Mouse (Mus musculus) liver, adult 2 months (tissue): ENCODE measurements around the gene Tsen2. TPM values are rescaled to one million over a fixed set of nuclear protein-coding genes. Genes with fewer than 3 reads are reported as not detected.
A peak's percentile ranks its signal among the peaks of the same experiment; 100 is the strongest.

Experiments used
- DNase-seq: peaks from one replicate; pipeline ENCODE4 v3.0.0-alpha.2; 2011; ENCODE audit warnings: low read depth, low spot score; ENCODE audit errors: extremely low read depth
- H3K27ac ChIP-seq: fragments of 200-500 bp; replicated peaks from 2 replicates; pipeline ENCODE4 v1.5.1; 2012; ENCODE audit warnings: low read depth, mild to moderate bottlenecking, control low read depth, inconsistent platforms, low read length; ENCODE audit not compliant: insufficient read depth
- H3K27me3 ChIP-seq: fragments of 200-500 bp; 2 replicates; pipeline ENCODE4 v1.6.1; 2012; ENCODE audit warnings: mild to moderate bottlenecking, moderate library complexity, low read length, inconsistent platforms; ENCODE audit not compliant: control insufficient read depth, insufficient read depth
- H3K36me3 ChIP-seq: fragments of 200-500 bp; 2 replicates; pipeline ENCODE4 v1.6.1; 2012; ENCODE audit warnings: low read length, inconsistent platforms; ENCODE audit not compliant: control insufficient read depth, insufficient read depth
- H3K4me1 ChIP-seq: fragments of 200-500 bp; 2 replicates; pipeline ENCODE4 v1.6.1; 2011; ENCODE audit warnings: low read length; ENCODE audit not compliant: control insufficient read depth, insufficient read depth
- H3K4me3 ChIP-seq: fragments of 200-500 bp; 2 replicates; pipeline ENCODE4 v1.5.1; 2011; ENCODE audit warnings: low read depth, mild to moderate bottlenecking, control low read depth, low read length, moderate library complexity; ENCODE audit not compliant: insufficient read depth
- H3K79me2 ChIP-seq: fragments of 200-500 bp; 2 replicates; pipeline ENCODE4 v1.6.1; 2012; ENCODE audit warnings: inconsistent platforms, mild to moderate bottlenecking, low read length, moderate library complexity; ENCODE audit not compliant: control insufficient read depth, insufficient read depth
- H3K9ac ChIP-seq: fragments of 200-500 bp; 2 replicates; pipeline ENCODE4 v1.6.1; 2012; ENCODE audit warnings: low read depth, mild to moderate bottlenecking, control low read depth, inconsistent platforms, low read length
- CTCF ChIP-seq: fragments of 200-500 bp; IDR thresholded peaks from 2 replicates; pipeline ENCODE4 v1.5.1; 2011; ENCODE audit warnings: low read depth, low read length, control low read depth
- POLR2A ChIP-seq: fragments of 200-500 bp; IDR thresholded peaks from 2 replicates; pipeline ENCODE4 v1.6.1; 2011; ENCODE audit warnings: low read length, control low read depth; ENCODE audit not compliant: insufficient read depth; ENCODE audit errors: extremely low read depth
- WGBS: fragments of 180-500 bp; shearing (Covaris S2); methylation state at CpG from one replicate; pipeline ENCODE4 v1.1.7; 2018; 5-methylcytosine and 5-hydroxymethylcytosine counted together
- polyA plus RNA-seq: library from polyadenylated mRNA; depleted of rRNA; stranded (reverse); fragments of >200 nt; gene quantifications from 2 replicates; pipeline ENCODE4 v1.2.3, GENCODE M21; 2012
- total RNA-seq: library from RNA; depleted of rRNA; stranded (reverse); fragments of >200 nt; gene quantifications from 2 replicates; pipeline ENCODE4 v1.2.3, GENCODE M21; 2014

The Tsen2 gene
- total and polyA plus RNA-seq, 2 experiments = 2.8 to 4.1 TPM

DNA sequence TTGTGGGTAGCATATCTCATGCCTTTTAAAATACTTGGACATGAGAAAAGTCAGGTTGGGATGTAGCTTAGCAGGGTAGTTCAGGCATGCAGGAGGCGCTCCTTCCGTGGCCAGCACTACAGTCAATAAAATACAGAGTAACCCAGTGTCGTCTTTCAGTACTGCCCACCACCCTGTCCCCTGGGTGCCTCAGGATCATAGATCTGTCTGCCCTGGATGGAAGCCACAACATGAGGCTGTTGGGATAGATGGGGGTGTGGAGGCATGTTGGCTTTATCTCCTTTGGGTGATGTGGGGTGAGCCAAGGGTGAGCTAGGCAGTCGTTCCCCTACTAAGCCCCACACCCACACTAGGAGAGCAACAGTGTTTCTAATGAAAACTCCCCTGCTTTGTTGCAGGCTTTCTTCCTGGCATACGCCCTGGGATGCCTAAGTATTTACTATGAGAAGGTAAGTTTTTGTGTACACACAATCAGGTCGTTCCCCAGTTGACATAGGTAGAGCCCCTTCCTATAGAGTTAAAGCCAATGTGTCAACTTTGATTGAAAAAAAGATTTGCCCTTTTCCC, 21.1 kb downstream of the Tsen2 start:
- H3K27me3 ChIP-seq = no peaks in the 10 kb centered on the region
- peaks cover 15% of the 10 kb centered on the region for H3K36me3 ChIP-seq
- no peak overlapping the region for H3K9ac ChIP-seq
- H3K27ac ChIP-seq = no peak overlapping the region
- DNase-seq = no peak
- no peaks in the 10 kb centered on the region for H3K4me1 ChIP-seq
- no peaks in the 10 kb centered on the region for H3K79me2 ChIP-seq
- WGBS = 94% methylated on average over 6 of the region's 6 CpGs
- H3K4me3 ChIP-seq = no peak overlapping the region
- TF ChIP-seq POLR2A (no peak), CTCF (no peak)

GRCm38 (mm10) chr6:115574171-115574570, 29.7 kb downstream of the Tsen2 start:
- no peak for DNase-seq
- Histone ChIP-seq H3K79me2 (no peaks in the 10 kb centered on the region), H3K4me1 (no peaks in the 10 kb centered on the region), H3K9ac (no peak overlapping the region), H3K27me3 (no peaks in the 10 kb centered on the region), H3K36me3 (peaks cover 3% of the 10 kb centered on the region), H3K4me3 (no peak overlapping the region), H3K27ac (no peak overlapping the region)
- WGBS = 94% methylated on average over 7 of the region's 7 CpGs
- TF ChIP-seq POLR2A (no peak), CTCF (no peak)

- no peaks in the 10 kb centered on the region for H3K27me3 ChIP-seq
- no peak for DNase-seq
- H3K4me3 ChIP-seq = no peak overlapping the region
- no peak overlapping the region for H3K9ac ChIP-seq
- H3K79me2 ChIP-seq = no peaks in the 10 kb centered on the region
- H3K36me3 ChIP-seq = no peaks in the 10 kb centered on the region; the same call in none of the 2 replicates
- TF ChIP-seq CTCF (no peak), POLR2A (no peak)
- WGBS = 87% methylated on average over 5 of the region's 5 CpGs
- H3K27ac ChIP-seq = no peak overlapping the region
- H3K4me1 ChIP-seq = no peaks in the 10 kb centered on the region
Observed at GRCm38 (mm10) chr6:115577407-115577806, 32.9 kb downstream of the Tsen2 start.

DNA sequence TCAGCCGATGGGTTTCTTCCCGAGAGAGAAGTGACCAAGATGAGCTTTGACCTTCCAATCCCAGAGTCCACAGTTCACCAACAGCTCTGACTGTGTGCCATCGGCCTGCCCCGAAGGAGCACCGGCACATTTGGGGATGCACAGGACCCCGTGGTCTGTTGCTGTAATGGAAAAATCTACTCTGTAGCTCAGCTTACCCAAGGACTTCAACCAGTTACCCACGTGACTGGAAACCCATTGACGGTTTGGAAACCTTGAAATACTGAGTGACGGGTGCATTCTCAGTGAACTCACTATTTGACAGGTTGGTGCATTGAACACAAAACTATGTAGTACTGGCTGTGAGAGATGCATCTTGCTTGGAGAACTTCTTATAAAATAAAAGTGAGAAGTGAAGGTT, 33.5 kb downstream of the Tsen2 start:
- no peaks in the 10 kb centered on the region for H3K27me3 ChIP-seq
- H3K4me3 ChIP-seq = no peak overlapping the region
- no peaks in the 10 kb centered on the region for H3K79me2 ChIP-seq
- H3K9ac ChIP-seq = no peak overlapping the region
- no peaks in the 10 kb centered on the region for H3K4me1 ChIP-seq
- WGBS = 56% methylated on average over 9 of the region's 9 CpGs
- DNase-seq = peak; percentile 37
- H3K36me3 ChIP-seq = no peaks in the 10 kb centered on the region; the same call in none of the 2 replicates
- no peak for TF ChIP-seq POLR2A
- no peak for TF ChIP-seq CTCF
- H3K27ac ChIP-seq = no peak overlapping the region

DNA sequence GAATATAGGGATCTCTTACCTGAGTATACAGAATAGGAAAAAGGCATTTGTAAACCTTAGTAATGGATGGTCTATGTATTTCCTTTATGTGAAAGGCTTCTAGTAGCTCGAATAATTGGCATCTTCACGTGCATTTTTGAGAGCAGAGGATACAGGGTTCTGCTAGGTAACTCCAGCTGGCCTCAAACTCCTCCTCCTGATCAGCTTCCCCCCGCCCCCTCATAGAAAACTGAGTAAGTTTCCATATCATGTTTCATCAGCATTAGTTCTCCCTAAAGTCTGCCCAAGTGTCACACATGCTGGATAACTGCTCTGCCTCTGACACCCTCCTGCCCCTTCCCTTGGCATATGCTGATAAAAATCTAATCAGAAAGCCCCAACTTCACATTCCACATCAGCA, 36.3 kb downstream of the Tsen2 start:
- Histone ChIP-seq H3K79me2 (no peaks in the 10 kb centered on the region), H3K36me3 (no peaks in the 10 kb centered on the region), H3K27me3 (no peaks in the 10 kb centered on the region), H3K4me3 (no peak overlapping the region), H3K9ac (no peak overlapping the region), H3K4me1 (no peaks in the 10 kb centered on the region), H3K27ac (no peak overlapping the region)
- TF ChIP-seq POLR2A = no peak
- no peak for TF ChIP-seq CTCF
- 91% methylated on average over 3 of the region's 3 CpGs for WGBS
- no peak for DNase-seq

DNA sequence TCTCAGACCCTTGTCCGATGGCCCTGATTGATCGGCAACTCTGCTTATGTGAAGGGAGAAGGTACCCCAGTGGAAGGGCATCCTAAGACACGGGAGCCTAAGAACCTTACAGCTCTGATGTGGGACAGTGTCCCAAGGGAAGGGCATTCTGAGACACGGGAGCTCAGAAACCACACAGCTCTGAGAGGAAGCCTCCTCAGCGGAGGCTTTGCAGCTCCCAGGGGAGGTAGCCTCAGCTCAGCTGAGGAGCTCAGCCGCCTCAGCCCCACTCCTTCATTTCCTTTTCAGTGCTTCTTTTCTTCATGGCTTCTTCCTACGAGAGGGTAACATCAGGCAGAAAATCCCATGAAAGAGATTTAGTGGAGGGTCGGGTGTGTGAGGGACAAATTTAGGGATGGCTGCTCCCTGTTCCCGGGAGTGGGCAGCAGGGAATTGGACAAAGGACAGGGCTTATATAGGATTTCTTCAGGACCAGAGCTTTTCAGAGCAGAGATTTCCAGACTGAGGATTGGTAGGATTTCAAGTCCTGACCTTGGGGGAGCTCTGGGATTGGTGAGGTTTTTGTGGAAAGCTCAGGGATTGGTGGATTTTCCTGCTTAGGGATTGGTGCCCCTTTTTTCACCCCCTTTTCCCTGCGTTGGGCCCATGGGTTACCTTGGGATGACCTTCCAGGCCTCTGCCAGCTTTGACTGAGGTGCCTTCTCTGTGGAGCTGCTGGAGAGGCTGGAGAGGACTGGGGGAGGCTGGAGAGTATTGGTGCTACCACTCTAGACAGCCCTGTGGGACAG, 38.1 kb downstream of the Tsen2 start:
- Histone ChIP-seq H3K27me3 (no peaks in the 10 kb centered on the region), H3K9ac (no peak overlapping the region), H3K4me3 (no peak overlapping the region), H3K27ac (no peak overlapping the region), H3K4me1 (no peaks in the 10 kb centered on the region), H3K36me3 (no peaks in the 10 kb centered on the region), H3K79me2 (no peaks in the 10 kb centered on the region)
- WGBS = 93% methylated on average over 10 of the region's 10 CpGs
- TF ChIP-seq POLR2A = no peak
- no peak for TF ChIP-seq CTCF
- no peak for DNase-seq
